9 mouse cellular contexts compared by ENCODE assay signal in the genomic region with DNA sequence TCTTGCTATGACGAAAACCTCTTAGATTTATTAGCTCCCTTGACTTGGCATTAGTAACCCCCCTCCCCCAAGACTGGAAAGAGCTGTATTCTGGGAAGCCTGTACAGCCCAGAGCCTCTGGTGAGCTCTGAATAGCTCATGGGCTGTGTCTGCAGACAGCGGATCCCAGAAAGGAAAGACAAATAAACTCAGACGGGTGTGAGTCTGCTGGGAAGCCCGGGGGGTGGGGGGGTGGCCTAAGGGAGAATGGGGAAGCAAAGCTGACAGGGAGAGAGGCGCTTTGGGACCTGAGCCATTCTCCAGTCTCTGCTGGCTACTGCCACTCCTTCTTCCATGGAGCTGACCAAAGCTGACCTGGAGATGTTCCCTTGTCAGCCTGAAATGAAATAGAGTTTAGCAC. TPM values are rescaled to one million over a fixed set of nuclear protein-coding genes. Genes with fewer than 3 reads are reported as not detected.
DNase-seq lines count a peak whose midpoint lies in the region; ATAC-seq lines count a peak whose summit lies in the region.
"Had no signal": no experiment of that assay in that cellular context is flagged by ENCODE, and none has a peak within 500 bp of the region (broad histone marks: within the 10 kb centered on the region; RNA-seq: fewer than 3 reads in every experiment).

No protein-coding gene starts in this region.

- no peak overlapping the region for H3K4me2 ChIP-seq in lung, embryonic 15.5 days
- no peak overlapping the region for H3K4me2 ChIP-seq in intestine, embryonic 14.5 days (ENCODE audit: low read length)
- no peak overlapping the region for H3K4me2 ChIP-seq in neural tube, embryonic 15.5 days

- no peak for DNase-seq in lung, postnatal 25 days (ENCODE audit: low spot score)
- peak; percentile 31 to 34 for DNase-seq in heart, adult 9 months (ENCODE audit: low spot score in 2 of 2)
- DNase-seq in intestine, embryonic 14.5 days (ENCODE audit: low spot score), result no peak
- no peak for DNase-seq in adrenal gland, postnatal 10 days
- DNase-seq in spleen, adult 12 weeks (ENCODE audit: low spot score), result no peak
- DNase-seq: right cerebral cortex, postnatal 14 days had no signal

- H3K27ac ChIP-seq in lung, embryonic 15.5 days, result peak overlapping the region; percentile 58
- peak overlapping the region; percentile 52 for H3K27ac ChIP-seq in intestine, embryonic 14.5 days (ENCODE audit: low read depth)
- 0 out of 2 replicates have a peak overlapping the region, but pooled peaks have one; percentile 13 for H3K27ac ChIP-seq in neural tube, embryonic 15.5 days (replicated peaks)

- H3K27me3 ChIP-seq in lung, embryonic 15.5 days, result no peaks in the 10 kb centered on the region
- no peaks in the 10 kb centered on the region for H3K27me3 ChIP-seq in intestine, embryonic 14.5 days (replicated peaks; ENCODE audit: control insufficient read depth, insufficient read depth, low read length)
- no peaks in the 10 kb centered on the region for H3K27me3 ChIP-seq in neural tube, embryonic 15.5 days (replicated peaks)

- no peaks in the 10 kb centered on the region for H3K9me3 ChIP-seq in lung, embryonic 15.5 days
- H3K9me3 ChIP-seq in intestine, embryonic 14.5 days (ENCODE audit: control insufficient read depth, low read length), result no peaks in the 10 kb centered on the region
- H3K9me3 ChIP-seq in neural tube, embryonic 15.5 days (replicated peaks), result no peaks in the 10 kb centered on the region

- no peaks in the 10 kb centered on the region for H3K36me3 ChIP-seq in lung, embryonic 15.5 days
- no peaks in the 10 kb centered on the region for H3K36me3 ChIP-seq in intestine, embryonic 14.5 days (ENCODE audit: control insufficient read depth, insufficient read depth, low read length)
- H3K36me3 ChIP-seq in neural tube, embryonic 15.5 days, result peaks cover 4% of the 10 kb centered on the region; the same call in 1 of the 2 replicates

- 7% methylated on average over 5 of the region's 5 CpGs for WGBS in lung, embryonic 15.5 days
- WGBS in intestine, embryonic 14.5 days, result 13% methylated on average over 5 of the region's 5 CpGs
- WGBS in neural tube, embryonic 15.5 days, result 21% methylated on average over 5 of the region's 5 CpGs

- H3K4me1 ChIP-seq in lung, embryonic 15.5 days, result peaks cover 38% of the 10 kb centered on the region
- H3K4me1 ChIP-seq in intestine, embryonic 14.5 days (replicated peaks; ENCODE audit: control insufficient read depth, insufficient read depth, low read length), result peaks cover 25% of the 10 kb centered on the region
- H3K4me1 ChIP-seq in neural tube, embryonic 15.5 days, result peaks cover 17% of the 10 kb centered on the region

- no peak overlapping the region for H3K9ac ChIP-seq in lung, embryonic 15.5 days
- no peak overlapping the region for H3K9ac ChIP-seq in intestine, embryonic 14.5 days (ENCODE audit: low read length)
- no peak overlapping the region for H3K9ac ChIP-seq in neural tube, embryonic 15.5 days (replicated peaks)

- ATAC-seq in lung, embryonic 15.5 days (ENCODE audit: borderline replicate concordance, extremely low read depth, low FRiP score, low TSS enrichment), result peak; percentile 69
- ATAC-seq in intestine, embryonic 14.5 days (replicated peaks; ENCODE audit: low FRiP score, low TSS enrichment, low read depth), result no peak
- ATAC-seq in neural tube, embryonic 15.5 days (ENCODE audit: low FRiP score), result no peak
- no peak for ATAC-seq in cerebellum, adult (ENCODE audit: insufficient number of reproducible peaks, low FRiP score, low TSS enrichment)

- H3K4me3 ChIP-seq in lung, embryonic 15.5 days, result no peak overlapping the region
- no peak overlapping the region for H3K4me3 ChIP-seq in intestine, embryonic 14.5 days (ENCODE audit: low read depth, low read length)
- no peak overlapping the region for H3K4me3 ChIP-seq in neural tube, embryonic 15.5 days (replicated peaks)

RNA-seq across cellular contexts. Expression of gene Wwp2, which starts 53.8 kb away (rescaled TPM):
- 50.4 and 54.0 TPM in 2 replicates for polyA plus RNA-seq in lung, embryonic 15.5 days (2015; fragmentation: Nextera tagmentation; extraction: Ambion mirVana)
- 40.4 and 43.6 TPM in 2 replicates for polyA plus RNA-seq in intestine, embryonic 14.5 days (2014; fragmentation: Nextera tagmentation; extraction: Ambion mirVana)
- polyA plus RNA-seq in neural tube, embryonic 15.5 days (2015; fragmentation: Nextera tagmentation; extraction: Ambion mirVana), result 36.4 and 39.5 TPM in 2 replicates
- 10 to 100 TPM; 36.7 to 39.7 TPM for total RNA-seq in adrenal gland, postnatal 10 days (2021)

Comparison
In these comparisons a context has a peak if more than half of its experiments do, and no peak if none do; other contexts are left out.
1. DNase-seq: peak in heart, adult 9 months (2 of 2); none in lung, postnatal 25 days (single experiment), intestine, embryonic 14.5 days (single experiment), adrenal gland, postnatal 10 days (single experiment) and spleen, adult 12 weeks (single experiment).
2. Peak in every context shown above with its lines, with median percentiles within 50 percentile points of each other: H3K27ac ChIP-seq.